ENCODE assay signal across 9 mouse cellular contexts in genomic region chr1:72211701-72212699, GRCm38 (mm10). TPM values are rescaled to one million over a fixed set of nuclear protein-coding genes. Genes with fewer than 3 reads are reported as not detected.
DNase-seq lines count a peak whose midpoint lies in the region; ATAC-seq and TF ChIP-seq lines count a peak whose summit lies in the region.
"Had no signal": no experiment of that assay in that cellular context is flagged by ENCODE, and none has a peak within 500 bp of the region (broad histone marks: within the 10 kb centered on the region; RNA-seq: fewer than 3 reads in every experiment).

TSS of gene Mreg (minus strand) at chr1:72212307.

- peak within 1 kb of the TSS; percentile 88 for H3K4me2 ChIP-seq in liver, embryonic 12.5 days
- peak within 1 kb of the TSS; percentile 96 for H3K4me2 ChIP-seq in stomach, embryonic 14.5 days (replicated peaks; ENCODE audit: low read depth, low read length)

- no peaks in the 10 kb centered on the region for H3K27me3 ChIP-seq in kidney, adult 2 months (replicated peaks; ENCODE audit: control insufficient read depth, insufficient read depth, low read length)
- H3K27me3 ChIP-seq in liver, embryonic 12.5 days (replicated peaks) = peaks cover 38% of the 10 kb centered on the region
- H3K27me3 ChIP-seq in stomach, embryonic 14.5 days (ENCODE audit: control insufficient read depth, insufficient read depth, low read length) = no peaks in the 10 kb centered on the region

- no peak for TF ChIP-seq POLR2A in kidney, adult 2 months (IDR thresholded peaks at IDR 0.05; ENCODE audit: low read depth, low read length)

- H3K9me3 ChIP-seq in liver, embryonic 12.5 days (replicated peaks) = no peaks in the 10 kb centered on the region
- H3K9me3 ChIP-seq in stomach, embryonic 14.5 days (ENCODE audit: control insufficient read depth, low read depth, low read length) = no peaks in the 10 kb centered on the region

- peak; percentile 46 for TF ChIP-seq CTCF in kidney, adult 2 months (conservative IDR thresholded peaks at IDR 0.05; ENCODE audit: insufficient read depth, insufficient read length, low read depth, low read length)

- 0 out of 2 replicates have a peak, but pooled peaks cover 4% of the 10 kb centered on the region for H3K4me1 ChIP-seq in kidney, adult 2 months (ENCODE audit: control insufficient read depth, insufficient read depth, low read length)
- H3K4me1 ChIP-seq in liver, embryonic 12.5 days = 0 out of 2 replicates have a peak, but pooled peaks cover 8% of the 10 kb centered on the region
- H3K4me1 ChIP-seq in stomach, embryonic 14.5 days (ENCODE audit: control insufficient read depth, insufficient read depth, low read length) = 0 out of 2 replicates have a peak, but pooled peaks cover 3% of the 10 kb centered on the region

- peak; percentile 41 to 51 for DNase-seq in spleen, adult 18-20 months
- DNase-seq in spleen, adult 12 weeks (ENCODE audit: low spot score) = no peak
- peak; percentile 80 for DNase-seq in embryo, embryonic 9.5 days (ENCODE audit: extremely low spot score)
- DNase-seq in heart, adult 8-10 months (ENCODE audit: low spot score) = peak; percentile 53
- DNase-seq in kidney, adult 2 months = peak; percentile 66
- DNase-seq in natural killer cell, adult 2 months (ENCODE audit: low spot score in 2 of 2) = peak; percentile 9 to 37

- under 1% methylated on average over 89 of the region's 89 CpGs for WGBS in kidney, adult 2 months
- WGBS in liver, embryonic 12.5 days (ENCODE audit: insufficient replicate concordance) = under 1% methylated on average over 88 of the region's 89 CpGs
- under 1% methylated on average over 85 of the region's 89 CpGs for WGBS in stomach, embryonic 14.5 days

- H3K36me3 ChIP-seq in kidney, adult 2 months (ENCODE audit: control insufficient read depth, insufficient read depth, low read length) = no peaks in the 10 kb centered on the region
- no peaks in the 10 kb centered on the region for H3K36me3 ChIP-seq in liver, embryonic 12.5 days
- H3K36me3 ChIP-seq in stomach, embryonic 14.5 days (ENCODE audit: control insufficient read depth, insufficient read depth, low read length) = no peaks in the 10 kb centered on the region

- H3K4me3 ChIP-seq in kidney, adult 2 months (ENCODE audit: insufficient read depth, low read depth, low read length) = peak within 1 kb of the TSS; percentile 74
- peak within 1 kb of the TSS; percentile 65 for H3K4me3 ChIP-seq in liver, embryonic 12.5 days
- H3K4me3 ChIP-seq in stomach, embryonic 14.5 days (ENCODE audit: low read depth, low read length) = peak within 1 kb of the TSS; percentile 59

- peak; percentile 46; the same call in 1 of the 2 replicates for ATAC-seq in liver, embryonic 12.5 days
- peak; percentile 81 for ATAC-seq in stomach, embryonic 14.5 days (ENCODE audit: insufficient number of reproducible peaks, insufficient read depth, low FRiP score, low read depth)

- H3K9ac ChIP-seq in liver, embryonic 12.5 days = peak within 1 kb of the TSS; percentile 65
- peak within 1 kb of the TSS; percentile 53 for H3K9ac ChIP-seq in stomach, embryonic 14.5 days (replicated peaks; ENCODE audit: low read depth, low read length)

- no peak within 1 kb of the TSS for H3K27ac ChIP-seq in kidney, adult 2 months (ENCODE audit: insufficient read depth, low read depth, low read length)
- H3K27ac ChIP-seq in liver, embryonic 12.5 days = 0 out of 2 replicates have a peak within 1 kb of the TSS, but pooled peaks have one; percentile 36
- H3K27ac ChIP-seq in stomach, embryonic 14.5 days (ENCODE audit: low read length) = 0 out of 2 replicates have a peak within 1 kb of the TSS, but pooled peaks have one; percentile 6

RNA-seq across cellular contexts. Expression of gene Mreg, which starts in this region (rescaled TPM):
- 10 to 100 TPM; 33.3 to 40.4 (median 37.5) TPM for total RNA-seq in heart, adult 8-10 months (2022)
- 2.3 and 3.2 TPM in 2 replicates for polyA plus RNA-seq in kidney, adult 2 months (2012; rRNA removed)
- 5.2 and 5.8 TPM in 2 replicates for polyA plus RNA-seq in liver, embryonic 12.5 days (2016; fragmentation: Nextera tagmentation; extraction: Ambion mirVana)
- 9.2 and 9.7 TPM in 2 replicates for polyA plus RNA-seq in stomach, embryonic 14.5 days (2014; fragmentation: Nextera tagmentation; extraction: Ambion mirVana)
- total RNA-seq: MEL had no signal
